Mouse (Mus musculus) cerebellum, adult 2 months (tissue): Measurements from ENCODE around the gene Fer.

Source experiments
- CTCF ChIP-seq: fragments of 200-500 bp; IDR thresholded peaks from 2 replicates; pipeline ENCODE4 v1.5.1; 2011; ENCODE audit warnings: low read depth, mild to moderate bottlenecking, control low read depth, low read length, moderate library complexity, borderline replicate concordance; ENCODE audit not compliant: insufficient read depth
- POLR2A ChIP-seq: fragments of 200-500 bp; IDR thresholded peaks from 2 replicates; pipeline ENCODE4 v1.6.1; 2011; ENCODE audit warnings: low read length, control low read depth, borderline replicate concordance; ENCODE audit not compliant: insufficient read depth

- TF ChIP-seq POLR2A (no peak), CTCF (no peak)
These were observed 142.8 kb downstream of the Fer start for GRCm38 (mm10) chr17:64005575-64006249.
